Mouse (Mus musculus): ENCODE results near the gene H2afy. TPM values are rescaled to one million over a fixed set of nuclear protein-coding genes. Genes with fewer than 3 reads are reported as not detected.

H2afy gene
- polyA plus RNA-seq, 1 experiment from 2014 or later = 538 TPM

GRCm38 (mm10) chr13:56143151-56143513, 7.0 kb upstream of the H2afy start:
- WGBS = 22% methylated on average over 7 of the region's 7 CpGs
- no peak overlapping the region for H3K27ac ChIP-seq

GRCm38 (mm10) chr13:56142382-56143150, 6.4 kb upstream of the H2afy start:
- 21% methylated on average over 10 of the region's 11 CpGs for WGBS
- Histone ChIP-seq H3K4me3 (no peak overlapping the region), H3K36me3 (no peaks in the 10 kb centered on the region), H3K27me3 (no peaks in the 10 kb centered on the region), H3K27ac (no peak overlapping the region), H3K9ac (no peak overlapping the region), H3K4me1 (0 out of 2 replicates have a peak, but pooled peaks cover 4% of the 10 kb centered on the region), H3K4me2 (replicated peaks) (no peak overlapping the region), H3K9me3 (no peaks in the 10 kb centered on the region)
- ATAC-seq (ENCODE audit: insufficient number of reproducible peaks, insufficient read depth, low FRiP score, low TSS enrichment) = no peak

More at GRCm38 (mm10) chr13:56143151-56143513, 7.0 kb upstream of the H2afy start:
- no peak for ATAC-seq (ENCODE audit: insufficient number of reproducible peaks, insufficient read depth, low FRiP score, low TSS enrichment)
- Histone ChIP-seq H3K4me3 (no peak overlapping the region), H3K4me1 (0 out of 2 replicates have a peak, but pooled peaks cover 4% of the 10 kb centered on the region), H3K9me3 (no peaks in the 10 kb centered on the region), H3K4me2 (replicated peaks) (no peak overlapping the region), H3K36me3 (no peaks in the 10 kb centered on the region), H3K27me3 (no peaks in the 10 kb centered on the region), H3K9ac (no peak overlapping the region)

GRCm38 (mm10) chr13:56139167-56139751, 3.1 kb upstream of the H2afy start:
- Histone ChIP-seq H3K4me1 (peaks cover 10% of the 10 kb centered on the region), H3K27ac (peak overlapping the region; percentile 17; the same call in 1 of the 2 replicates), H3K4me3 (no peak overlapping the region), H3K36me3 (no peaks in the 10 kb centered on the region), H3K4me2 (replicated peaks) (no peak overlapping the region), H3K9ac (no peak overlapping the region), H3K27me3 (no peaks in the 10 kb centered on the region), H3K9me3 (no peaks in the 10 kb centered on the region)
- ATAC-seq (ENCODE audit: insufficient number of reproducible peaks, insufficient read depth, low FRiP score, low TSS enrichment) = no peak
- WGBS = 48% methylated on average over 6 of the region's 6 CpGs

GRCm38 (mm10) chr13:56135231-56136052, 719 bp downstream of the H2afy start:
- Histone ChIP-seq H3K9me3 (no peaks in the 10 kb centered on the region), H3K4me1 (peaks cover 31% of the 10 kb centered on the region), H3K4me2 (replicated peaks) (peak overlapping the region; percentile 74), H3K4me3 (peak overlapping the region; percentile 99), H3K27me3 (no peaks in the 10 kb centered on the region), H3K27ac (peak overlapping the region; percentile 89), H3K9ac (peak overlapping the region; percentile 99), H3K36me3 (peaks cover 8% of the 10 kb centered on the region; the same call in 1 of the 2 replicates)
- 1% methylated on average over 80 of the region's 89 CpGs for WGBS
- ATAC-seq (ENCODE audit: insufficient number of reproducible peaks, insufficient read depth, low FRiP score, low TSS enrichment) = peak; percentile 58

- under 1% methylated on average over 49 of the region's 50 CpGs for WGBS
- H3K36me3 ChIP-seq = peaks cover 13% of the 10 kb centered on the region
- peak overlapping the region; percentile 89 for H3K27ac ChIP-seq
- no peaks in the 10 kb centered on the region for H3K9me3 ChIP-seq
- peak overlapping the region; percentile 99 for H3K9ac ChIP-seq
- peak; percentile 38; the same call in 1 of the 2 replicates for ATAC-seq (ENCODE audit: insufficient number of reproducible peaks, insufficient read depth, low FRiP score, low TSS enrichment)
- peak overlapping the region; percentile 74 for H3K4me2 ChIP-seq (replicated peaks)
- H3K27me3 ChIP-seq = no peaks in the 10 kb centered on the region
- H3K4me3 ChIP-seq = peak overlapping the region; percentile 99
- peaks cover 31% of the 10 kb centered on the region for H3K4me1 ChIP-seq
These were observed 1.5 kb downstream of the H2afy start for GRCm38 (mm10) chr13:56134631-56135181.

- H3K27me3 ChIP-seq = no peaks in the 10 kb centered on the region
- no peak for ATAC-seq (ENCODE audit: insufficient number of reproducible peaks, insufficient read depth, low FRiP score, low TSS enrichment)
- peaks cover 31% of the 10 kb centered on the region for H3K4me1 ChIP-seq
- H3K36me3 ChIP-seq = peaks cover 16% of the 10 kb centered on the region
- 0 out of 2 replicates have a peak overlapping the region, but pooled peaks have one; percentile 89 for H3K27ac ChIP-seq
- no peaks in the 10 kb centered on the region for H3K9me3 ChIP-seq
- peak overlapping the region; percentile 99 for H3K4me3 ChIP-seq
- 50% methylated on average over 5 of the region's 5 CpGs for WGBS
- peak overlapping the region; percentile 99 for H3K9ac ChIP-seq
- peak overlapping the region; percentile 74 for H3K4me2 ChIP-seq (replicated peaks)
These were observed 2.1 kb downstream of the H2afy start for GRCm38 (mm10) chr13:56134031-56134430.

- ATAC-seq (ENCODE audit: insufficient number of reproducible peaks, insufficient read depth, low FRiP score, low TSS enrichment) = no peak
- 85% methylated on average over 7 of the region's 7 CpGs for WGBS
- no peak overlapping the region for H3K9ac ChIP-seq
- H3K27ac ChIP-seq = no peak overlapping the region
- H3K4me3 ChIP-seq = 0 out of 2 replicates have a peak overlapping the region, but pooled peaks have one; percentile 99
- H3K4me2 ChIP-seq (replicated peaks) = peak overlapping the region; percentile 74; the same call in 1 of the 2 replicates
- no peaks in the 10 kb centered on the region for H3K27me3 ChIP-seq
- H3K9me3 ChIP-seq = no peaks in the 10 kb centered on the region
- peaks cover 22% of the 10 kb centered on the region for H3K36me3 ChIP-seq
- peaks cover 31% of the 10 kb centered on the region for H3K4me1 ChIP-seq
These were observed 3.2 kb downstream of the H2afy start for GRCm38 (mm10) chr13:56132941-56133340.

- no peak overlapping the region for H3K4me2 ChIP-seq (replicated peaks)
- no peak overlapping the region for H3K27ac ChIP-seq
- peaks cover 31% of the 10 kb centered on the region for H3K4me1 ChIP-seq
- no peak overlapping the region for H3K4me3 ChIP-seq
- H3K9ac ChIP-seq = no peak overlapping the region
- no peaks in the 10 kb centered on the region for H3K9me3 ChIP-seq
- WGBS = 83% methylated on average over 11 of the region's 11 CpGs
- peaks cover 27% of the 10 kb centered on the region for H3K36me3 ChIP-seq
- no peak for ATAC-seq (ENCODE audit: insufficient number of reproducible peaks, insufficient read depth, low FRiP score, low TSS enrichment)
- H3K27me3 ChIP-seq = no peaks in the 10 kb centered on the region
These were observed 3.7 kb downstream of the H2afy start for GRCm38 (mm10) chr13:56132326-56132936.

- Histone ChIP-seq H3K4me2 (replicated peaks) (no peak overlapping the region), H3K27ac (no peak overlapping the region), H3K27me3 (no peaks in the 10 kb centered on the region), H3K9me3 (no peaks in the 10 kb centered on the region), H3K4me1 (peaks cover 26% of the 10 kb centered on the region), H3K4me3 (no peak overlapping the region), H3K9ac (no peak overlapping the region), H3K36me3 (peaks cover 46% of the 10 kb centered on the region)
- no peak for ATAC-seq (ENCODE audit: insufficient number of reproducible peaks, insufficient read depth, low FRiP score, low TSS enrichment)
- WGBS = 86% methylated on average over 8 of the region's 8 CpGs
These were observed 5.6 kb downstream of the H2afy start for GRCm38 (mm10) chr13:56130544-56130943.

GRCm38 (mm10) chr13:56129578-56129977, 6.6 kb downstream of the H2afy start:
- H3K36me3 ChIP-seq = peaks cover 56% of the 10 kb centered on the region
- H3K9ac ChIP-seq = no peak overlapping the region
- H3K27me3 ChIP-seq = no peaks in the 10 kb centered on the region
- no peak overlapping the region for H3K4me3 ChIP-seq
- peaks cover 26% of the 10 kb centered on the region for H3K4me1 ChIP-seq
- ATAC-seq (ENCODE audit: insufficient number of reproducible peaks, insufficient read depth, low FRiP score, low TSS enrichment) = no peak
- no peak overlapping the region for H3K27ac ChIP-seq
- WGBS = 91% methylated on average over 3 of the region's 3 CpGs
- H3K4me2 ChIP-seq (replicated peaks) = no peak overlapping the region
- no peaks in the 10 kb centered on the region for H3K9me3 ChIP-seq

- H3K27ac ChIP-seq = no peak overlapping the region
These were observed 7.1 kb downstream of the H2afy start for GRCm38 (mm10) chr13:56129014-56129413.

More at GRCm38 (mm10) chr13:56129014-56129413, 7.1 kb downstream of the H2afy start:
- no peaks in the 10 kb centered on the region for H3K27me3 ChIP-seq
- peaks cover 23% of the 10 kb centered on the region for H3K4me1 ChIP-seq
- H3K4me3 ChIP-seq = no peak overlapping the region
- H3K9ac ChIP-seq = no peak overlapping the region
- ATAC-seq (ENCODE audit: insufficient number of reproducible peaks, insufficient read depth, low FRiP score, low TSS enrichment) = no peak
- no peak overlapping the region for H3K4me2 ChIP-seq (replicated peaks)
- WGBS = 81% methylated on average over 4 of the region's 4 CpGs
- no peaks in the 10 kb centered on the region for H3K9me3 ChIP-seq
- H3K36me3 ChIP-seq = peaks cover 61% of the 10 kb centered on the region

Data from embryonic facial prominence, embryonic 12.5 days (tissue).